Mouse (Mus musculus) forebrain, embryonic 16.5 days (tissue): ENCODE results near the gene Ceacam12. TPM values are rescaled to one million over a fixed set of nuclear protein-coding genes. Genes with fewer than 3 reads are reported as not detected.
"Not testable (repeated sequence)": the region's sequence is repeated elsewhere in the genome, so short reads cannot be mapped to it uniquely, and the experiment has no call there.

Source experiments
- ATAC-seq: fragments of 200-750 bp; cut with Nextera tagmentation; 2 replicates; pipeline ENCODE4 v1.8.0; 2017; ENCODE audit warnings: mild to moderate bottlenecking, moderate library complexity
- H3K27ac ChIP-seq: fragments of 300-500 bp; sonication (generic); 2 replicates; pipeline ENCODE4 v1.5.1; 2014; ENCODE audit warnings: low read length, control low read depth
- H3K27me3 ChIP-seq: fragments of 300-500 bp; sonication (generic); replicated peaks from 2 replicates; pipeline ENCODE4 v1.6.1; 2014; ENCODE audit warnings: low read length; ENCODE audit not compliant: control insufficient read depth, insufficient read depth
- H3K36me3 ChIP-seq: fragments of 300-500 bp; sonication (generic); 2 replicates; pipeline ENCODE4 v1.6.1; 2014; ENCODE audit not compliant: control insufficient read depth, insufficient read depth
- H3K4me1 ChIP-seq: fragments of 300-500 bp; sonication (generic); replicated peaks from 2 replicates; pipeline ENCODE4 v1.6.1; 2014; ENCODE audit warnings: low read length; ENCODE audit not compliant: control insufficient read depth, insufficient read depth
- H3K4me2 ChIP-seq: fragments of 300-500 bp; sonication (generic); 2 replicates; pipeline ENCODE4 v1.6.1; 2014; ENCODE audit warnings: mild to moderate bottlenecking, low read length, control low read depth
- H3K4me3 ChIP-seq: fragments of 300-500 bp; sonication (generic); replicated peaks from 2 replicates; pipeline ENCODE4 v1.5.1; 2014; ENCODE audit warnings: mild to moderate bottlenecking, low read length, control low read depth
- H3K9ac ChIP-seq: fragments of 300-500 bp; sonication (generic); replicated peaks from 2 replicates; pipeline ENCODE4 v1.6.1; 2014; ENCODE audit warnings: low read depth, low read length, control low read depth
- H3K9me3 ChIP-seq: fragments of 300-500 bp; sonication (generic); 2 replicates; pipeline ENCODE4 v1.6.1; 2016; ENCODE audit warnings: low read length; ENCODE audit not compliant: control insufficient read depth
- WGBS: fragments of 180-500 bp; shearing (Covaris S2); extraction: QIAGEN DNeasy Blood & Tissue Kit; methylation state at CpG from one replicate; pipeline ENCODE4 v1.1.7; 2014; 5-methylcytosine and 5-hydroxymethylcytosine counted together
- microRNA-seq: library from miRNA; unstranded; fragments of <30 nt; microRNA quantifications from one replicate; pipeline ENCODE4, GENCODE M21; 2017
- polyA plus RNA-seq: library from polyadenylated mRNA; unstranded; fragments of >200 nt; fragmentation: Nextera tagmentation; extraction: Ambion mirVana; gene quantifications from 2 replicates; pipeline ENCODE4 v1.2.1, GENCODE M21; 2015

The Ceacam12 gene
- not detected in 2 replicates for polyA plus RNA-seq

DNA sequence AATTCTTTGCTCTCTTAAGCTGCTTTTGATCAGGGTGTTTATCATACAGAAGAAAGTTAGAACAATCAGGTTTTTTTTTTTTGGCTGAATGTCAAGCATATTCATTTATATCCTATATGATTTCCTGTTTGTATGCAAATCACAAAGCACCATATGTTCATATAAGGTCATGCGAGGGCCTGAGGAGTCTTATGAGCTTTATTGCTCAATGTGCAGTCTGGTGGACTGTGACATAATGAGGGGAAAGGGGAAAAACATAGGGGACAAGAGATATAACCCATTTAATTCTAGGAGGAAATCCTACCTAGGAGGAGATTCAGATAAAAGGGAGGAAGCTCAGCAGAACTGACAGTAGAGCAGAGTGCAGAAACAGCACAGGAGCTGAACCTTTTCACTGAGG, at the start of gene Ceacam12:
Ceacam12 (plus strand) TSS at position 301 of the 400 bp plus-strand sequence.
- Histone ChIP-seq H3K9me3 (peaks cover 17% of the 10 kb centered on the region), H3K4me1 (no peaks in the 10 kb centered on the region)
- WGBS: 63% methylated on average over 1 of the region's 1 CpGs

DNA sequence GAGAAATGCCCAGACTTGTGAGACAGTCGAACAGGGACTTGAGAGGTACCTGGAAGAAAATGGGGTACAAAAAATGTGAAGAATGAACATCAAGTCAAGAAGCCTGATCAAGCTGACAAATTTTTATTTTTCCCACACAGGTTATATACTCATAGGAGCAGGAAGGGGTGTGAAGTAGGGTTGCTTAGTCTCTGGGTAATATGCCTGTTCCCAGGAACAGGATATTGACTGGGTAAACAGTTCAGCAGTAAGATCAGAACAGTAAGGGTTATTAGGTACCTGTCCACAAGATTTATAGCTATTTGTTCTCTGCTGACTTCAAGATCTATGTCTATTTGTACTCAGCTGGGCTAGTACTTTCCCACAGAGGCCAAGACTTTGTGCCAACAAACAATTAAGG, 8.1 kb downstream of the Ceacam12 start:
- WGBS: 75% methylated on average over 1 of the region's 1 CpGs
- ATAC-seq, H3K27ac ChIP-seq, H3K4me1 ChIP-seq, H3K9ac ChIP-seq, H3K27me3 ChIP-seq, H3K4me3 ChIP-seq, H3K36me3 ChIP-seq, H3K4me2 ChIP-seq: not testable (repeated sequence)
- peaks cover 23% of the 10 kb centered on the region for H3K9me3 ChIP-seq

More for the DNA sequence above, at the start of gene Ceacam12:
- Histone ChIP-seq H3K4me3 (no peak within 1 kb of the TSS), H3K27ac (no peak within 1 kb of the TSS), H3K36me3 (no peaks in the 10 kb centered on the region), H3K9ac (no peak within 1 kb of the TSS), H3K27me3 (no peaks in the 10 kb centered on the region), H3K4me2 (no peak within 1 kb of the TSS)
- no peak for ATAC-seq

DNA sequence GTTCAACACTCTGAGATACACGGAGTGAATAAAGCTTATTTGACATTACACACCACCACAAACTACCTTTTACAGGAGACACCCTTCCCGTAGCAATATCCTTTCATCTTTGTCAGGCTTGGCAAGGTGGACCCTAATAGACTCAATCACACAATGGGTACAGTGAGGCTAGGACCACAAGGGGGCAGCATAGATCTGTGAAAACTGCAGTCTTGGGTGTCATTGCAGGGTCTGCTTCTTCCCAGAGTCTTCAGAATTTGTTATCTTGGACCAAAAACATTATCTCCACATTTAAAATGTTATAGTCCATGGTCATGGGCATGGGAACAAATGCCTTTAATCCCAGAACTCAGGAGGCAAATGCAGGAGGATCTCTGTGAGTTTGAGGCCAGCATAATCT, 35.1 kb downstream of the Ceacam12 start:
- WGBS: 49% methylated on average over 2 of the region's 2 CpGs
- Histone ChIP-seq H3K4me1 (no peaks in the 10 kb centered on the region), H3K9me3 (peaks cover 14% of the 10 kb centered on the region; the same call in 1 of the 2 replicates)

More for the DNA sequence above, 35.1 kb downstream of the Ceacam12 start:
- H3K4me3 ChIP-seq: no peak overlapping the region
- H3K36me3 ChIP-seq: no peaks in the 10 kb centered on the region
- ATAC-seq: no peak
- H3K27ac ChIP-seq: no peak overlapping the region
- no peak overlapping the region for H3K9ac ChIP-seq
- no peaks in the 10 kb centered on the region for H3K27me3 ChIP-seq
- no peak overlapping the region for H3K4me2 ChIP-seq

Small RNAs within 50 kb of the gene (microRNA-seq; reads per million reads assigned to microRNA genes)
- gene Gm22414: not detected

Other genes with a start within 250 kb of the Ceacam12 start
- gene Gm5155, start 194.2 kb upstream of the Ceacam12 start, polyA plus RNA-seq: not detected in 2 replicates
- not detected in 2 replicates for gene Ceacam11, start 93.8 kb upstream of the Ceacam12 start, polyA plus RNA-seq
- gene Ceacam13, start 56.0 kb upstream of the Ceacam12 start, polyA plus RNA-seq: not detected in 2 replicates
- gene Igfl3, start 110.6 kb downstream of the Ceacam12 start, polyA plus RNA-seq: not detected in 2 replicates
- gene Mill1, start 179.4 kb downstream of the Ceacam12 start, polyA plus RNA-seq: not detected in 2 replicates